Mouse (Mus musculus): ENCODE measurements around the gene Mmd. TPM values are rescaled to one million over a fixed set of nuclear protein-coding genes. Genes with fewer than 3 reads are reported as not detected.

Mmd gene
- polyA plus RNA-seq (2015; fragmentation: Nextera tagmentation; extraction: Ambion mirVana), result 27.8 and 34.2 TPM in 2 replicates

DNA sequence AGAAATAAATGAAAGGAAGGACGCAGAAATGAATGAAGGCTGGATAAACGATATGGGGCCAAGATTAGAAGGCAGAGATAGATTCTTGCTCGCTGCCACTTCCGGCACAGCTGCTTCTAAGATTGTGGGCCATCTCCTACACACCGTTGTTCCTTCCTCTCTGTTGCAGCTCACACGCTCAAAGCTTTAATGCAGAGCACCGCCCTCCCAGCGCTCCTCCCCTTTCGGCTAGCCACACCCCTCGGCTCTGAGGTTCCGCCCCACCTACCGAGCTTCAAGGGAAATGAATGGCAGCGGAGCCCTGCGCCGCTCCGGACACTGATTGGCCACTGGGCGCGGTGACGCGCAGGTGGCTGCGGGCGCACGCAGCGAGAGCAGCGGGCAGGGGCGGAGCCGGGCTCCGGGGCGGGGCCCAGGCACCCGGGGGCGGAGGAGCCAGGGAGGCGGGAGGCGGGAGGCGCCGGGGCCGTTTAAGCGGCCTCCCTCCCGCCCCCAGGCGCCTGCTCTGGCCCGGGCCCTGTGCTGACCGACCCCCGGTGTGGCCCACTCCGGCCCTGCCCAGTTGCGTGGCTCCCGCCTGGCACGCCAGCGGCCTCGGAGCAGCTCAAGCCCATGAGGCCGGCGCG, at the start of gene Mmd:
TSS of gene Mmd (plus strand) at position 432 of the 626 bp plus-strand sequence.

Other genes starting within 250 kb of the Mmd start
- 6.2 and 6.7 TPM in 2 replicates for gene Pctp, start 246.6 kb upstream of the Mmd start, polyA plus RNA-seq (2015; fragmentation: Nextera tagmentation; extraction: Ambion mirVana)
- gene Tmem100, start 219.1 kb upstream of the Mmd start, polyA plus RNA-seq (2015; fragmentation: Nextera tagmentation; extraction: Ambion mirVana), result 11.7 and 18.9 TPM in 2 replicates
- gene Gm45716, start 61.8 kb upstream of the Mmd start, polyA plus RNA-seq (2015; fragmentation: Nextera tagmentation; extraction: Ambion mirVana), result 11.2 and 13.2 TPM in 2 replicates
- 5.2 and 8.0 TPM in 2 replicates for gene Hlf, start 141.4 kb downstream of the Mmd start, polyA plus RNA-seq (2015; fragmentation: Nextera tagmentation; extraction: Ambion mirVana)